Mouse (Mus musculus) neural tube, embryonic 11.5 days (tissue): ENCODE results near the gene Irf2bp2. TPM values are rescaled to one million over a fixed set of nuclear protein-coding genes. Genes with fewer than 3 reads are reported as not detected.

Experiments
- ATAC-seq: fragments of 200-750 bp; cut with Nextera tagmentation; 2 replicates; pipeline ENCODE4 v1.8.0; 2017; ENCODE audit warnings: moderate number of reproducible peaks, mild to moderate bottlenecking, moderate TSS enrichment, moderate library complexity; ENCODE audit not compliant: insufficient read depth, low FRiP score, low TSS enrichment
- DNase-seq: peaks from one replicate; pipeline ENCODE4 v3.0.0-alpha.2; 2015; ENCODE audit warnings: low spot score
- H3K27ac ChIP-seq: fragments of 300-500 bp; sonication (generic); 2 replicates; pipeline ENCODE4 v1.5.1; 2014; ENCODE audit warnings: low read depth, mild to moderate bottlenecking, low read length
- H3K27me3 ChIP-seq: fragments of 300-500 bp; sonication (generic); 2 replicates; pipeline ENCODE4 v1.6.1; 2014; ENCODE audit warnings: mild to moderate bottlenecking, low read length, mixed read lengths; ENCODE audit not compliant: control insufficient read depth, insufficient read depth
- H3K36me3 ChIP-seq: fragments of 300-500 bp; sonication (generic); 2 replicates; pipeline ENCODE4 v1.6.1; 2014; ENCODE audit warnings: mild to moderate bottlenecking, low read length, moderate library complexity, mixed read lengths; ENCODE audit not compliant: control insufficient read depth, insufficient read depth
- H3K4me1 ChIP-seq: fragments of 300-500 bp; sonication (generic); 2 replicates; pipeline ENCODE4 v1.6.1; 2014; ENCODE audit warnings: low read length, mixed read lengths; ENCODE audit not compliant: control insufficient read depth, insufficient read depth
- H3K4me2 ChIP-seq: fragments of 300-500 bp; sonication (generic); 2 replicates; pipeline ENCODE4 v1.6.1; 2014; ENCODE audit warnings: low read depth, mild to moderate bottlenecking, moderate library complexity
- H3K4me3 ChIP-seq: fragments of 300-500 bp; sonication (generic); 2 replicates; pipeline ENCODE4 v1.5.1; 2014; ENCODE audit warnings: low read depth, low read length
- H3K9ac ChIP-seq: fragments of 300-500 bp; sonication (generic); 2 replicates; pipeline ENCODE4 v1.6.1; 2014; ENCODE audit warnings: mild to moderate bottlenecking, low read length
- H3K9me3 ChIP-seq: fragments of 300-500 bp; sonication (generic); 2 replicates; pipeline ENCODE4 v1.6.1; 2016; ENCODE audit warnings: low read length; ENCODE audit not compliant: control insufficient read depth
- WGBS: fragments of 180-500 bp; shearing (Covaris S2); extraction: QIAGEN DNeasy Blood & Tissue Kit; methylation state at CpG from one replicate; pipeline ENCODE4 v1.1.7; 2014; 5-methylcytosine and 5-hydroxymethylcytosine counted together
- polyA plus RNA-seq: library from polyadenylated mRNA; unstranded; fragments of >200 nt; fragmentation: Nextera tagmentation; extraction: Ambion mirVana; gene quantifications from 2 replicates; pipeline ENCODE4 v1.2.1, GENCODE M21; 2014

Irf2bp2 gene
- polyA plus RNA-seq, 1 experiment from 2014 or later: 4.7 TPM

DNA sequence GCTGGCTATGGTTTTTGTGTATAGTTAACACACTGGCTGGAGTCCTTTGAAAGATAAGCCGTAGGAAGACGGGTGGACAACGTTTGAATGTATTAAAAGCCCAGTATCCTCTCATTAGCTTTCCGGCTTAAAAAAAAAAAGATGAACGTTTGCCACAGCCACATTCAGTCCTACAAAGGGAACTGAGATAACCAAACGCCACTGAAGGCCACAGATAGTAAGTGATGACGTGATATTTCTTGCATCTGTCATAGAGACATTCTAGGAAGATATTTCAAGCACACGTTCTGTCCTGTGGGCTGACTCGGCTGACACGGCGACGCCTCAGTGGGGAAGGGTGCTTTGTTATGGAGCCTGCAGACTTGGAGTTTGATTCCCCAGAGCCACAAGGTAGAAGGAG is 4.4 kb upstream of the Irf2bp2 start:
- Histone ChIP-seq H3K27me3 (no peaks in the 10 kb centered on the region), H3K4me1 (peaks cover 22% of the 10 kb centered on the region), H3K36me3 (no peaks in the 10 kb centered on the region), H3K9ac (no peak overlapping the region), H3K9me3 (no peaks in the 10 kb centered on the region), H3K27ac (no peak overlapping the region), H3K4me3 (no peak overlapping the region), H3K4me2 (no peak overlapping the region)
- 77% methylated on average over 12 of the region's 12 CpGs for WGBS
- DNase-seq: no peak
- ATAC-seq: no peak

DNA sequence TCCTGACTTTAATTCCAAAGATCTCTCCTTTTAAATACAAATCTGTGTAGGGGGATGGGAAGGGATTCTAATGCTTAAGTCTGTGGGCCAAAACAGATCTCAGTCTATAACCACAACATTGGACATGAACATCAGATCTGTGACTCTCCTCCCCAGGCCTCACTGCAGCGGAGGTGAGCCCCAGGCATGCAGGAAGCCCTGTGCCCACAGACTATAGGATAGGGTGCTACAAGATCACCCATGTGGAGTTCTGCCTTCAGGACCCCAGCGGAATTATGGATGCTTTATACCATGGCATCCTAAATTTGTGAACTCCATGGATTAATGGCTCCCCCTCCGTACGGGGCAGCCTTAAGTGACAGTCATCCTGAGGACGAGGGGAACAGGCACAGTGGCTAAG is 2.9 kb upstream of the Irf2bp2 start:
- no peaks in the 10 kb centered on the region for H3K36me3 ChIP-seq
- H3K27me3 ChIP-seq: no peaks in the 10 kb centered on the region
- H3K9ac ChIP-seq: peak overlapping the region; percentile 42
- DNase-seq (no peak), ATAC-seq (no peak)
- 0 out of 2 replicates have a peak overlapping the region, but pooled peaks have one; percentile 10 for H3K4me2 ChIP-seq
- 88% methylated on average over 5 of the region's 5 CpGs for whole genome bisulfite sequencing
- peaks cover 19% of the 10 kb centered on the region for H3K4me1 ChIP-seq
- no peak overlapping the region for H3K4me3 ChIP-seq
- no peaks in the 10 kb centered on the region for H3K9me3 ChIP-seq
- H3K27ac ChIP-seq: peak overlapping the region; percentile 98; the same call in 1 of the 2 replicates

DNA sequence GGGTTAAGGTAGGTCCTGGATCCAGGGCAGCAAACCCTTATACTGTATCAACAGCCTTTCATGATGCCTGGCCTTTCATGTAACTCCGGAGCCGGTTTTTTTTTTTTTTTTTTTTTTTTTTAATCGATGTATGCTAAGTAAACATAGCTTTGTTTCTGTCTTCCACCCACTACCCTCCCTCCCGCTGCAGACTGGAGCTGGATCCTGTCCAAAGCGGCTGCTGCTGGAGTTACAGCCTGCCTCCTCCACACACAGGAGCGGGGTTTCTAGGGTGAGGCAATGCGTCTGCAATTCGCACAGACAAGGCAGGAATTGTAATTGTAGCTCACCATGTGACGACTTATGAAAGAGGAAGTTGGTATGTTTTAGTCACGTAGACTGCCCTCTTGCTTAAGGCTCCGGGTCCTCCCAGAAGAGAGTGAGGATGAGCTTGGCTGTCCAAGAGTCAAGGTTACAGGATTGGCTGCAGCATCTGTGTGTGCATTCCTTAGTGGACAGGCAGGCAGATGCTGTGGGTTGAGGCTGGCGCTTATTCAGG is 2.4 kb upstream of the Irf2bp2 start:
- no peak for ATAC-seq
- Histone ChIP-seq H3K4me3 (no peak overlapping the region), H3K4me1 (peaks cover 19% of the 10 kb centered on the region), H3K27me3 (no peaks in the 10 kb centered on the region), H3K4me2 (0 out of 2 replicates have a peak overlapping the region, but pooled peaks have one; percentile 10), H3K36me3 (no peaks in the 10 kb centered on the region; the same call in 1 of the 2 replicates), H3K9ac (peak overlapping the region; percentile 42), H3K9me3 (no peaks in the 10 kb centered on the region), H3K27ac (peak overlapping the region; percentile 98)
- WGBS: 27% methylated on average over 12 of the region's 12 CpGs
- DNase-seq: peak; percentile 75

DNA sequence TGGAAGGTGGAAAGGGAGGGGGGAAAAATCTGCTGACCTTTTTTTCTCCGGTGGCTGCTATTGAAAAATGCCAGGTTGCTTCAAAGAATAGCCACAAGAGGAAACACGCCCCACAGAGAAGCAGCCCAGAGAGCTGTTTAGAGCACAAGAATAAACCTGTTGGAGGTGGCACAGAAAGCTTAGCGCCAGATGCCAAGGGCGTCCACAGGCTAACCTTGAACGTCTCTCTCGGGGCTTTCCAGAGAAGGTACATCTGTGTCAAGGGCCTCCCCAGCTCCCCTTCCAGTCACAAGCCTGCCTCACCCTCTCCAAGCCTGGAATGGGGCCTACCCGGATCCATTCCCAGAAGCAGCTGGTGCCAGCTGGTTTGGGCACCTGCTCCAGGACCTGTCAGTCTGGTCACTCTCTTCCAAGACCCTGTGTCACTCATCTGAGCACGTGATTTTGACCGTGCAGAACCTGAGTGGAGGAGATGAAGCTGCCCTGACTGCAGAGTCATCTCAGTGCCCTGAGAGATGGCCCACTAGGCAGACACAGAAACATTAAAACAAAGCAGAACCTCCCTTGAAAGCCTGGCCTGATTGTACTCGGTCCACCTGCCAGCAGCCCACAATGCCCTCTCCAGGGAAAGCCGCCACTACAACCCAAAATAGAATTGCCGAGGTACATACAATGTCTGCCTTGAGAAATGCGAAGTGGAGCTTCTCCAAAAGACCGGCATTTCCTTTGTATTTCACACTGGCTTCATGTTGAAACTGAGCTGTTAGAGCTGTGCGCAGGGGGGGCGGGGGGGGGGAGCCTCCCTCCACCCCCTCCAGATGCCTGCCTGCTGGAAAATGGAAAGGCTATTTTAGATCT is 1.6 kb upstream of the Irf2bp2 start:
- WGBS: 40% methylated on average over 16 of the region's 16 CpGs
- H3K4me2 ChIP-seq: peak overlapping the region; percentile 97
- no peaks in the 10 kb centered on the region; the same call in 1 of the 2 replicates for H3K36me3 ChIP-seq
- no peaks in the 10 kb centered on the region for H3K27me3 ChIP-seq
- H3K27ac ChIP-seq: peak overlapping the region; percentile 98
- H3K9me3 ChIP-seq: no peaks in the 10 kb centered on the region
- H3K4me3 ChIP-seq: peak overlapping the region; percentile 99
- H3K4me1 ChIP-seq: peaks cover 25% of the 10 kb centered on the region
- DNase-seq (peak; percentile 49), ATAC-seq (no peak)
- peak overlapping the region; percentile 98 for H3K9ac ChIP-seq

DNA sequence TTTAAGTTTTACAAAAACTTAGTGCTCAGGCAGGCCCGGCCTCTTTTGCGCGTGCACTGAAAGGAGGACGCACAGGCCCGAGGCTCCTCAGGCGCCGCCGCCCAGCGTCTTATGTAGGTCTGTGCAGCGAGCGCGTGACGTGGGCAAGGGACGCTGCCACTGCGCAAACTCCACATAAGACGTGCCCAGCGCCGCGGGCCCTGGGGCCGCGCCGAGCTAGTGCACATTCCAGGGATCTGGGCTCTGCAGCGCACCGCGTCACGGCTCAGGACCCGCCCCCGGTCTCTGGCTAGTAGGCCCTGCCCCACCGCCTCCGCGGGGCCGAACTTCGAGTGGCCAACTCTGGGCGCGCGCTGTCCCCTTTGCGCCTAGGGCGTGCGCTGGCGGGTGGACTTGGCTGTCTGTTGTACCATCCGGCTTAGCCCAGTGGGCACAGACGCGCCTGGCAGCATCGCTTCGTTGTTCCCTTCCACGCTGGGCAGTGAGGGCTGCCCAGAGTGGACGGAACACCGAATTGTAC is 755 bp upstream of the Irf2bp2 start:
- no peaks in the 10 kb centered on the region; the same call in 1 of the 2 replicates for H3K36me3 ChIP-seq
- peaks cover 33% of the 10 kb centered on the region for H3K4me1 ChIP-seq
- no peaks in the 10 kb centered on the region for H3K27me3 ChIP-seq
- peak overlapping the region; percentile 97 for H3K4me2 ChIP-seq
- DNase-seq: peak; percentile 98
- WGBS: under 1% methylated on average over 48 of the region's 48 CpGs
- H3K9me3 ChIP-seq: no peaks in the 10 kb centered on the region
- peak overlapping the region; percentile 99 for H3K4me3 ChIP-seq
- H3K27ac ChIP-seq: peak overlapping the region; percentile 98
- peak overlapping the region; percentile 98 for H3K9ac ChIP-seq
- ATAC-seq: peak; percentile 87

DNA sequence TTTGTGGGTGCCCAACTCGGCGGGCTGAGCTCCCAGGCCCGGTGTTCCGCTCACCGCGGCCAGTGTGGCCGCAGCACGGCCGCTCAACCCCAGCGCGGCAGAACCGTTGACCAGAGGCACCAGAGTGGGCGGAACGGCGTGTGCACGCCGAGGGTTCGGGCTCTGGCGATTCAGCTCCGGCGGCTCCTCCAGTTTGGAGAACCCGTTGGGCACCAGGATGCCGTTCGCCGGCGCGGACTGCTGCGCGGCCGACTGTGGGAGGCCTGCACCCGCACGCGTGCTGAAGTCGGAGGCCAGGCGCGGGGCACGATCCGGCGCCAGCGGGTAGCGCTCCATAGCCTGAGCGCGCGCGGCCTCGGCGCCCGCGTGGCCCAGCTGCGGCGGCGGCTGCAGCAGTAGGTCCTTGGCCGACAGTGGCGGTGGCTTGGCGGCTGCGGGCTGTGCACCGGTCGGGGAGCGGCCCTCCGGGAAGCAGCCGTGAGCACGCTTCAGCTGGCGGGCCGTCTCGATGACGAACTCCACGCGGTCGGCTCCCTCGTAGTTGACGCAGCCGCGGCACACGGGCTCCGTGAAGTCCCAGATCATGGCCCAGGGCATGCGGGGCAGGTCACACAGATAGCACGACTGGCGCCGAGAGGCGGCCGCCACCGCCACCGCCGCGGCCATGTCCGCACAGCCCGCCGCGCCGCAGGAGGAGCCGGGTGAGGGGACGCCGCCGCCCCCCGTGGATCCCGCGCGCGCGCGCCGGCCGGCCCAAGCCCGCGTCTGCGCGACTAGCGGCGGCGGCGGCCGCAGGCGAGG is 815 bp downstream of the Irf2bp2 start:
- peak overlapping the region; percentile 97 for H3K4me2 ChIP-seq
- peaks cover 41% of the 10 kb centered on the region for H3K4me1 ChIP-seq
- no peaks in the 10 kb centered on the region for H3K27me3 ChIP-seq
- no peaks in the 10 kb centered on the region for H3K9me3 ChIP-seq
- ATAC-seq: no peak
- peak overlapping the region; percentile 98 for H3K27ac ChIP-seq
- H3K36me3 ChIP-seq: no peaks in the 10 kb centered on the region; the same call in 1 of the 2 replicates
- peak overlapping the region; percentile 99 for H3K4me3 ChIP-seq
- under 1% methylated on average over 84 of the region's 113 CpGs for WGBS
- DNase-seq: peak; percentile 63
- peak overlapping the region; percentile 98 for H3K9ac ChIP-seq

DNA sequence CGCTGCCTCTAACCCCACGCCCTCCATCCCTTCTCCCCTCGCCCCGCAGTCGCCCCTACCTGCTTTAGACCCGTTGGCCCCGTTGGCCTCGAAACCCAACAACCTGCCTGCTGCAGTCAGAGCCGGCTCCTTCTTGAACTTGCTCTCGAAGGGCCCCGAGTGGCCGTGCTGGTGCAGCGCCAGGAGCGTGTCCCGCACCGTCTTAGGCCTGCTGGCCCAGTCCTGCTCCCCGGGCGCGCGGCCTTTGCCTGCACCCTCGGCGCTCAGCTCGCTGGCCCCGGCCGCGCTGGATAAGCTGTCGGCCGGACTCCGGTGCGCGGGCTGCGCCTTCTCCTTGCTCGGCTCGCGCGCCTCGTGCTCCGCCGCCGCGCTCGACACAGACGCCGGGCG is 1.4 kb downstream of the Irf2bp2 start:
- no peaks in the 10 kb centered on the region; the same call in 1 of the 2 replicates for H3K36me3 ChIP-seq
- H3K27me3 ChIP-seq: no peaks in the 10 kb centered on the region
- peaks cover 45% of the 10 kb centered on the region for H3K4me1 ChIP-seq
- H3K4me3 ChIP-seq: peak overlapping the region; percentile 99
- H3K27ac ChIP-seq: peak overlapping the region; percentile 98
- H3K9ac ChIP-seq: peak overlapping the region; percentile 98
- ATAC-seq: no peak
- no peaks in the 10 kb centered on the region for H3K9me3 ChIP-seq
- 1% methylated on average over 40 of the region's 45 CpGs for WGBS
- DNase-seq: peak; percentile 54
- peak overlapping the region; percentile 97 for H3K4me2 ChIP-seq

DNA sequence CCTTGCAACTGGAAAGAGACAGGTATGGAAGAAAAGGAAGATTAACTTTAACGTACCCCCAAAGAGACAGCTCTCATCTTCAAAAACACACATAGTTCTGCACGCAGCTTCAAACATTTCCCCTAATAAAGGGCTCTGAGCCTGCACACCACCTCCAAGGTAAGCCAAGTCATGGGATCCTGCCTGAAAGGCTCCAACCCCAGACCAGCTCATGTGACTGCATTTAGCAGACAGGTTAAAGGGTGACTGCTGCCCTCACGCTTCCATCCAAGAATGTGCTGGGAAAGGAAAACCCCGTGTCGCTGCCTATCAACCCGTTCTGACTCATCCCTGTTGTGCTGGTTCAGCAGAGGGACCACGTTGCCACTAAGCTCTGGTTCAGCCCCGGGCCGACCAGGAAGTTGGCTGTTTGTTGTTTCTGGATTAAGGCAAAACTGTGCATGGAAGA is 1.9 kb downstream of the Irf2bp2 start:
- ATAC-seq (no peak), DNase-seq (peak; percentile 46)
- peak overlapping the region; percentile 99 for H3K4me3 ChIP-seq
- H3K27ac ChIP-seq: peak overlapping the region; percentile 98; the same call in 1 of the 2 replicates
- WGBS: under 1% methylated on average over 9 of the region's 9 CpGs
- H3K9me3 ChIP-seq: no peaks in the 10 kb centered on the region
- H3K27me3 ChIP-seq: no peaks in the 10 kb centered on the region
- H3K36me3 ChIP-seq: no peaks in the 10 kb centered on the region; the same call in 1 of the 2 replicates
- H3K4me2 ChIP-seq: peak overlapping the region; percentile 97
- H3K4me1 ChIP-seq: peaks cover 46% of the 10 kb centered on the region
- H3K9ac ChIP-seq: peak overlapping the region; percentile 98
